Mouse (Mus musculus) stomach, postnatal 0 days (tissue): ENCODE data around the gene Psmb8.

Source experiments
- CTCF ChIP-seq: IDR thresholded peaks from 2 replicates; pipeline ENCODE4 v1.5.1; 2016; ENCODE audit warnings: antibody characterized with exemption, low read depth, mild to moderate bottlenecking, moderate library complexity
- EP300 ChIP-seq: optimal IDR thresholded peaks from 2 replicates; pipeline ENCODE3; 2016; ENCODE audit warnings: antibody characterized with exemption

DNA sequence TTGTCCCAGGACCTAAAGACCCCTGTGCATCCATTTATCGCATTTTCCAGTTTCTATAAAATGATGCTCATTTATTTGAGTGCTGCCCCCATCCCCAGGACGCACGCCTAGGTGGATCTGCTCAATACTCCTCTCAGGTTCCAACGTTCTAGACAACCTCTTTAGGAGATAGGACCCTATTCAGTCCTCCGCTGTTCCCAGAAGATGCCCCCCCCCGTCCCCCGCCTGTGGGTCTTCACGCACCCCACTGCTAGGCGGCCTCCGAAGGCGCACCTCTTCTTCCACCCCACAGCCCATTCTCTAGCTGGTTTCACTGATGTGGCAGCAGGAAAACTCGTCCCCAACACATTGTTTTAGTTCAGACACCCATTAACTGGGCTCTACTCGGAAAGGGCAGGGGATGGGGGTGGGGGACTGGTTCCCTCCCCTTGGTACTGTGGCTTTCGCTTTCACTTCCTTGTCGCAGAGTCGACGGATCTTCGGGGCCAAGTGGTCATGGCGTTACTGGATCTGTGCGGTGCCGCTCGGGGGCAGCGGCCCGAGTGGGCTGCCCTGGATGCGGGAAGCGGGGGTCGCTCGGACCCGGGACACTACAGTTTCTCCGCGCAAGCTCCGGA lies 491 bp downstream of the Psmb8 start:
- TF ChIP-seq CTCF (no peak), EP300 (no peak)
